Mouse (Mus musculus) left cerebral cortex, adult 18-20 months (tissue): ENCODE data around the gene Baiap2l1. TPM values are rescaled to one million over a fixed set of nuclear protein-coding genes. Genes with fewer than 3 reads are reported as not detected.

Experiments used
- DNase-seq, 2 experiments: peaks; one replicate each; pipeline ENCODE4 v3.0.0; 2021 to 2022; ENCODE audit warnings: low spot score in 2 of 2, mixed read lengths in 1 of 2
- total RNA-seq, 2 experiments: library from RNA; stranded (reverse); gene quantifications; 2 replicates each; pipeline ENCODE4 v1.2.3; 2021

Baiap2l1 gene
- total RNA-seq, 2 experiments from 2014 or later, result 0.45 to 1.2 TPM

DNA sequence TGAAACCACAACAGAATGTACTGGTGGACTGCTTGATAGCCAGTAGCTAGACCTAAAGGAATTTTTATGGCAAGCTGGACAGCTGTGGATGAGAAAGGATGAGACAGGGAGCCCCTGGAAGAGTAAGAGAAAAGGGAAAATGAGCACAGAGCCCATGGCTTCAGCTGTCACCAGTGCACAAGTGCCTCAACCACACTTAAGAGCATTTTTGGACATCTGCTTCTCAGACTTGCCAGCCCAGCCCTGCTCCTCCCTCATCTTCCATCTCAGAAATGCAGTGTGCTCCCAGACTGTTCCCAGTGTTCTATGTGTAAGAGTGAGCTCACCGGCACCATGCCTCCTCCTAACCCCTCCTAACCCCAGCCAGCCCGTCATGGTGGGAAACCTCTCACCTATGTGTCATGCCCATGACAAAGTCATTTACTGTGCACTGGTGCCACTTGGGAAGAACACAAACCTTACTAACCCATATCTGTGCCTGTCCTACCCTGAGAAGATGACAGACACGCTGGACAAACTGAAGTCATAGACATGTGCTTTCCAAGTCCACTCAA, 70.6 kb downstream of the Baiap2l1 start:
- DNase-seq, result no peak

DNA sequence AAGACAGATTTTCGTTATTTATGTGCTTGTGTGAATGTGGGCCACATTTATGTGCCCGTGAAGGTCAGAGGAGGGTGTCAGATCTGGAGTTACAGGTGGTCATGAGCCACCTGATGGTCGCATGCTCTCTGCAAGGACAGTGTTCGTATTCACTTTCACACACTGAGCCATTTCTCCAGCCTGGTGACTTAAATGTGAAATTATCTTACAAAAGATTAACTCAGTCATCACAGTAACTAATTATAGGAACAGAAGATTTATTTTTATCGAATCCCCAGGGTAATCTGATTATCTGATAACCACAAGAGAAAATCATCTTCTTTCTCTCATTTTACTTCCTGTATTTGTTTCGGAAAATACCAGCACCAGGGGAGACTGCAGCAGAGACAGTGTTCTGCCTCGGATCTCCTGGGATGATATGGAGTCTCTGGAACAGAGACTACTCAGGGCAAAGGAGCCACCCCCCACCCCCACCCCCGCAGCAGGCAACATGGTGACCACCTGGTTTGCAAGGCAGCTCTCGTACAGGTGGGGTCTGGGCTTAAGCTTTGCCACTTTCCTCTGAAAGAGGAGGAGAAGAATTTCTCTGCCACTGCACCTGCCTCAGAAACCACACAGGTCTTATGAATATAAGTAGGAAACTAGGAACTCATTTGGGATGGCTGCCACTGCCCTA, 71.2 kb downstream of the Baiap2l1 start:
- DNase-seq, result no peak

GRCm38 (mm10) chr5:144284599-144284998, 73.3 kb downstream of the Baiap2l1 start:
- DNase-seq, result no peak

DNA sequence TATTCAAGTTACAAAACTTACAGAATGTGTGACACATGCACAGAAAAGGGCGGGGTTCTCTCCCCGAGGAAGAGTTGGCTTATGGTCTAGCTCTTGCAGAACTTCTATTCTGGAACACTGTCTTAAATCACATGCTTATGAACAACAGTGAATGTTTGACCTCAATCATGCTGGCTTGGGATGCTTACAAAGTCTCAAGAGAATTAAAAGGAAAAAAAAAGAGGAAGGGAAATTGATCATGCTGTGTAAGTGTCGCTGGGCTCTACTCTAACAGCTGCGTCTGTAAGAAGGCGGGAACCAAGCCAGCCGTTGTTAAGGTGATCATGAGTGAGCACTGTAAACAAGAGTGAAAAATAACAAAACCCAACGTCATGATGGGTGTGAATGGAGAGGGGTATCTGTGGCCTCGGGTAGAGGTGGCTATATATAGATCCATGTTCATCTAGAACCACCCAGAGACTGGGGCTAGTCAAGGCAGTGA, 74.3 kb downstream of the Baiap2l1 start:
- DNase-seq, result no peak

DNA sequence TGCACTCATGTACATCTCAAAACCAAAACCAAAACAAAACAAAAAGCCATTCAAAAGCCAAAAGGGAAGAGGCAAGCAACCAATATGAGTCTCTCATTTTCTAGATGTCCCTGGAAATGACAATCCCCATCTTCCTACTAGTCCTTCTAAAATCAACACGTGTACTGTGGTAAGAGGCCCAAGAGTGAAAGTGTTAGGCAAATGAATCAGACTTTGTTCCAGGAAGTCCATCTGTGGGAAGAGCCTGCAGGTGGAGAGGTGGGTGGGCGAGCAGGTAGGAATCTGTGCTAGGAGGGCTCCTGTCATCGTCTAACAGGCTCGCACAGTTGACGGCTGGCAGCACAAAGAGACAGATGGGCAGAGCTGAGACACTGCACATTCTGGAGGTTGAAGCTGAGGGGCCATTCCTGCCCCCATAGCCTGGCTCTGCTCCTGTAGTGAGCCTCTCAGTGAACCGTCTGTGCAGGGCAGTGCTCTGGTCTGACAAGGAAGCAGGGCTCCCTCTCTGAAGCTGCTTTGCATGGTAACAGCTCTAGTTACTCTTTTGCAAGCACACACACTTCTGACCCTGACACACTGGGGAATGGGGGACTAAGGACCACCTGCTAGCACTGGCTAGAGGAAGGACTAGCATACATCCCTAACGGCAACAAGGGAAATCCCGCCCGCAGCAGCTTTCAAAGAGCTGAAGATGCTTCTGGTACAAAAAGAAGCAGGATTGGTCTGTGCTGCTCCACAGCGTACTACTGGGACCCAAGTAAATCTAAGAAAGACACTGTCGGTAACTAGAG, 75.2 kb downstream of the Baiap2l1 start:
- DNase-seq, result no peak

DNA sequence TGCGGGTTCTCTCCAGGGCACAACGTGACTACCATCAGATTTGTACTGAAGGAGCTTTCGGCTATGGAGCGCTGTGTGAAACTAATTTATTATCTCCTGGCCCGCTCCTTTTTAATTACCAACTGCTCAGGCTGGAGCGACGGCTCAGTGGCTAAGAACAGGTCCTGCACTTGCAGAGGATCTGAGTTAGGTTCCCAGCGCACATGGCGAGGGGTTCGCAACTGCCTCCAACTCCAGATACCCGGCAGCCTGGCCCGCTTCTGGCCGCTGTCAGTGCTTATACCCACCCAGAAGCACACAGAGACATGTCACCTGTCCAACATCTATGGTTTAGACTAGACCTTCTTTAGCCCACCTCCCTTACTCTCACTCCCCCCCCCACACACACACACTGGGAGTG, 78.0 kb downstream of the Baiap2l1 start:
- no peak for DNase-seq

- DNase-seq, result no peak
Observed at GRCm38 (mm10) chr5:144279081-144279541, 78.8 kb downstream of the Baiap2l1 start.

- no peak for DNase-seq
Observed at GRCm38 (mm10) chr5:144278374-144278960, 79.4 kb downstream of the Baiap2l1 start.

GRCm38 (mm10) chr5:144276898-144277630, 80.8 kb downstream of the Baiap2l1 start:
- no peak for DNase-seq

DNA sequence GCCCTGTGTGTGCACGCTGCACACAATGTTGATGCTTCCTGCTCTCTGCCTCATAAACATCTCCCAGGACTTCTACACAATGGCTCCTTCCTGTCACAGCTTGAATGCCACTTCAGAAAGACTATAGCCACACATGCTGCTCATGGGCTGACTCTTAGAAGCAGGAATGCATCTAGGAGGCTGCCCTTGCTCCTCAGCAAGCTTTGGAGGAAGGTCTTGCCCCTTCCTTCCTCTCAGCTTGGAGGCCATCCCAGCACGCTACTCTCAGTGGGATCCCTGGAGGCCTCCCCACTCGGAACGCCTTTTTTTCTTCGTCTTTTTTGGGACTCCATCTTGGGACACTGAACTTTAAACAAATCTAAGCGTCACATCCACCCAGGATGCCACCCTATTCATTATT, 83.0 kb downstream of the Baiap2l1 start:
- DNase-seq, result no peak

DNA sequence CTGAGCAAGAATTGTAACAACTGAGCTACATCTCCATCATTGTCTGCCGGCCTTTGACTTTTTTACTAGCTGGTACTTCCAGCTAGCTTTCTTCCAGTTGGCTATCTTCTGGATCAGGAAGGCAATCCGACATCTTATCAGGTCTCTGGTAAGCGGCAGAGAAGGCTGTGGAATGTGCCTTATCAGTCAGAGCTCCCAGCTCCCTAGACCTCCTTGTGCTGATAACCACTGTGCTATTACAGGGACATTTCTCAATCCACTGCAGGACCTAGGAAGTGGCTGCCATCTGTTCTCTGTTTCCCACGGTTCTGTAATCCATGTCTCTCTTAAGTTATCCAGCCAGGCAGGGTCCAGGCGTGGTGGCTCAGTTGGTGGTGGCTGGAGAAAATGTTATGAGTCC, 86.1 kb downstream of the Baiap2l1 start:
- no peak for DNase-seq

- no peak for DNase-seq
Observed at GRCm38 (mm10) chr5:144271118-144271517, 86.8 kb downstream of the Baiap2l1 start.

DNA sequence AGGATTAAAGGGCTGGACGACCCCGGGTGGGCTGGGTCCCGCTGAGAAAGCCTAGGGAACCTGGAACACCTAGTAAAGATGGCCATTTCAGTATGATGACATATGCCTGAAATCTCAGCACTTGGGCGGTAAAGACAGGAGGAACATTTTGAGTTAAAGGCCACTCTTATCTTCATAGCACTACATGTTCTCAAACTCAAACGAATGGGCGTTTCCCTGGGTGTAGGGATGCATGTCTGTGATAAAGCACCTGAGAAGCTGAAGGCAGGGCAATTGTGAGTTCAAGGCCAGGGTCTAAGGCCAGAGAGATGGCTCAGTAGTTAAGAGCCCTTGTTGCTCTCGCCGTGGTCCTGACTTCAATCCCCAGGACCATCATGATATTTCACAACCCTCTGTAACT, 87.5 kb downstream of the Baiap2l1 start:
- DNase-seq, result no peak

DNA sequence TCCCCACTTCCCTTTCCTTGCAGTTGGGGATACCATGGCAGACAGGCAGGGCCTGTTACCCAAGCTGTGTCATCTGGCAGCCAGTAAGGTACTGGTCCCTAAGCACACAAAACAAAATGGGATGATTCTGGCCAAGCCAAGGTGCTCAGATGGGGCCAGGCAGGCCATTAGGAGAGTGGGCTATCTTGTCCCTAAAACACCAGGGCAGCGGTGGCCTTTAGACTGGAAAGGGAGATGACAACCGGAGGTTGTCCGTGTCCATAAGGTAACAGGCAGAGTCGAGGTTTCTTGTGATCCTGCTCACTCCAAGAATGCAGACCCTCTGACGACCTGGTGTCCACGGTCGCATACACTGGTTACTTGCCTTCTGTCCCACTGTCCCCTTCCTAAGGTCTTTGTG, 88.0 kb downstream of the Baiap2l1 start:
- no peak for DNase-seq

- peak in 1 of 2 experiments; percentile 41 for DNase-seq
Observed at GRCm38 (mm10) chr5:144267535-144268241, 90.2 kb downstream of the Baiap2l1 start.

DNA sequence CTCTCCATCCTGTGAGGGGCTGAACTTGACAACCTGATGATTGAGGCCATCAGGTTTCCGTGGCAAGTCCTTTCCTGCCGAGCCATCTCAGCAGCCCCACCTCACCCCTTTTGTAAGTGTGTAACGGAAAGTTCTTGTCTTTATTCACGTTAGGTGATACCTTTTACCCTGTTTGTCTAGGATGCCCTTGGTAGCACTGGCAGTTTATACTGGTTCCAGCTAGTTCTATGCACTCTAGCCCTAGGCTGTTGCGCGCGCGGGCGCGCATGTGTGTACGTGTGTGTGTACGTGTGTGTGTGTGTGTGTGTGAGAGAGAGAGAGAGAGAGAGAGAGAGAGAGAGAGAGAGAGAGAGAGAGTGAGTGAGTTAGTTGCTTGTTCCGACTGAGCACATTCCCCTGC, 94.4 kb downstream of the Baiap2l1 start:
- DNase-seq, result no peak

GRCm38 (mm10) chr5:144263082-144263481, 94.8 kb downstream of the Baiap2l1 start:
- DNase-seq, result no peak

- DNase-seq, result peak; percentile 36 to 37
Observed at GRCm38 (mm10) chr5:144261829-144262228, 96.1 kb downstream of the Baiap2l1 start.

- DNase-seq, result no peak
Observed at GRCm38 (mm10) chr5:144261309-144261708, 96.6 kb downstream of the Baiap2l1 start.

DNA sequence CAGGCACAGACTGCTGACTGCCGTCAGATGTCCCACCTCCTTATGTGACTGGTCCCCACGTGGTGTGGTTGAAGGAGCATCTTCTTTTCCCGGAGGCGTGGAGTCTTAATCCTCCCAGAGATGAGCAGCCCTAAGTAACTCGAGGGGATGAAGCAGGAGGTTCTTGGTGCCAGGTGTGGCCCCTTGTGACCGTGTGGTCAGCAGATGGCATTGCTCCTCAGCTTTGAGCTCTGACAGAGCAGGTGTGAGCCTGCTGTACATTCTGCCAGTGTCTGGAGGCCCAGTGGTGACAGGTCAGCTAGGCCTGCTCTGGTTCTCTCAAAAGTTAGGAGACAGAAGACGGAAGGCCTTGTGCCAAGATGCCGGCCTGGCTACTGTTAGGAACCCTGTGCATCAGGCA, 97.4 kb downstream of the Baiap2l1 start:
- no peak for DNase-seq
